Comparison of ENCODE assay signal across 4 mouse cellular contexts in genomic region chr17:33733526-33733925, GRCm38 (mm10). TPM values are rescaled to one million over a fixed set of nuclear protein-coding genes. Genes with fewer than 3 reads are reported as not detected.
A peak's percentile ranks its signal among the peaks of the same experiment; 100 is the strongest.
DNase-seq lines count a peak whose midpoint lies in the region.
"Not testable (repeated sequence)": the region's sequence is repeated elsewhere in the genome, so short reads cannot be mapped to it uniquely, and the experiment has no call there.
"Had no signal": no experiment of that assay in that cellular context is flagged by ENCODE, and none has a peak within 500 bp of the region (broad histone marks: within the 10 kb centered on the region; RNA-seq: fewer than 3 reads in every experiment).

No protein-coding gene starts in this region.

- H3K9me3 ChIP-seq in heart, embryonic 10.5 days = not testable (repeated sequence)

- peak; percentile 67 for DNase-seq in heart, adult 11 months
- DNase-seq in heart, embryonic 10.5 days (ENCODE audit: low spot score) = peak; percentile 64
- DNase-seq in testis, postnatal 10 days (ENCODE audit: low spot score) = peak; percentile 32

- H3K27ac ChIP-seq in heart, embryonic 10.5 days = not testable (repeated sequence)

- H3K27me3 ChIP-seq in heart, embryonic 10.5 days (ENCODE audit: insufficient read depth, poor library complexity, severe bottlenecking) = not testable (repeated sequence)

- H3K4me3 ChIP-seq in heart, embryonic 10.5 days = not testable (repeated sequence)

- not testable (repeated sequence) for H3K36me3 ChIP-seq in heart, embryonic 10.5 days

- H3K4me1 ChIP-seq in heart, embryonic 10.5 days = not testable (repeated sequence)

- WGBS in heart, embryonic 10.5 days = 51% methylated on average over 10 of the region's 10 CpGs

RNA-seq across cellular contexts. Expression of gene March2, which starts 15.1 kb away (rescaled TPM):
- polyA plus RNA-seq in heart, embryonic 10.5 days (2016; fragmentation: Nextera tagmentation; extraction: Ambion mirVana) = 65.8 and 73.1 TPM in 2 replicates

RNA-seq across cellular contexts. Expression of gene Rab11b, which starts 26.8 kb away (rescaled TPM):
- polyA plus RNA-seq in heart, embryonic 10.5 days (2016; fragmentation: Nextera tagmentation; extraction: Ambion mirVana) = 316 and 329 TPM in 2 replicates

RNA-seq across cellular contexts. Expression of gene Hnrnpm, which starts 46.9 kb away (rescaled TPM):
- 281 and 336 TPM in 2 replicates for polyA plus RNA-seq in heart, embryonic 10.5 days (2016; fragmentation: Nextera tagmentation; extraction: Ambion mirVana)

RNA-seq across cellular contexts. Expression of gene Angptl4, which starts 48.1 kb away (rescaled TPM):
- 7.4 and 19.8 TPM in 2 replicates for polyA plus RNA-seq in heart, embryonic 10.5 days (2016; fragmentation: Nextera tagmentation; extraction: Ambion mirVana)
- polyA plus RNA-seq: G1E had no signal
